Mouse (Mus musculus): ENCODE data around the gene Lamb3. TPM values are rescaled to one million over a fixed set of nuclear protein-coding genes. Genes with fewer than 3 reads are reported as not detected.

Gene Lamb3
- polyA plus RNA-seq, 1 experiment from 2014 or later: 34.9 TPM

- Histone ChIP-seq H3K9ac (ENCODE audit: low read length) (no peak overlapping the region), H3K9me3 (ENCODE audit: control insufficient read depth, low read length) (no peaks in the 10 kb centered on the region), H3K4me2 (replicated peaks; ENCODE audit: low read depth) (no peak overlapping the region), H3K4me3 (ENCODE audit: low read depth, low read length) (no peak overlapping the region), H3K27me3 (ENCODE audit: control insufficient read depth, insufficient read depth, low read length) (no peaks in the 10 kb centered on the region), H3K36me3 (ENCODE audit: control insufficient read depth, insufficient read depth, low read length) (no peaks in the 10 kb centered on the region), H3K27ac (replicated peaks) (no peak overlapping the region), H3K4me1 (replicated peaks; ENCODE audit: control insufficient read depth, insufficient read depth) (no peaks in the 10 kb centered on the region)
- no peak for ATAC-seq (ENCODE audit: low FRiP score, low TSS enrichment)
- WGBS: 75% methylated on average over 2 of the region's 2 CpGs
- no peak for DNase-seq (ENCODE audit: low spot score)
- TF ChIP-seq CTCF (IDR thresholded peaks at IDR 0.05; ENCODE audit: low read depth): no peak
Observed at GRCm38 (mm10) chr1:193232732-193233131, 25.2 kb downstream of the Lamb3 start.

GRCm38 (mm10) chr1:193234130-193234645 is 26.7 kb downstream of the Lamb3 start:
- Histone ChIP-seq H3K27ac (replicated peaks) (no peak overlapping the region), H3K36me3 (ENCODE audit: control insufficient read depth, insufficient read depth, low read length) (no peaks in the 10 kb centered on the region), H3K4me1 (replicated peaks; ENCODE audit: control insufficient read depth, insufficient read depth) (no peaks in the 10 kb centered on the region), H3K4me3 (ENCODE audit: low read depth, low read length) (no peak overlapping the region), H3K9ac (ENCODE audit: low read length) (no peak overlapping the region), H3K27me3 (ENCODE audit: control insufficient read depth, insufficient read depth, low read length) (no peaks in the 10 kb centered on the region), H3K4me2 (replicated peaks; ENCODE audit: low read depth) (no peak overlapping the region), H3K9me3 (ENCODE audit: control insufficient read depth, low read length) (no peaks in the 10 kb centered on the region)
- ATAC-seq (ENCODE audit: low FRiP score, low TSS enrichment): no peak
- DNase-seq (ENCODE audit: low spot score): no peak
- TF ChIP-seq EP300 (optimal IDR thresholded peaks at IDR 0.05) (no peak), CTCF (IDR thresholded peaks at IDR 0.05; ENCODE audit: low read depth) (no peak)
- WGBS: 88% methylated on average over 2 of the region's 2 CpGs

- TF ChIP-seq EP300 (optimal IDR thresholded peaks at IDR 0.05) (no peak), CTCF (IDR thresholded peaks at IDR 0.05; ENCODE audit: low read depth) (no peak)
- Histone ChIP-seq H3K4me3 (ENCODE audit: low read depth, low read length) (no peak overlapping the region), H3K27ac (replicated peaks) (no peak overlapping the region), H3K36me3 (ENCODE audit: control insufficient read depth, insufficient read depth, low read length) (no peaks in the 10 kb centered on the region), H3K27me3 (ENCODE audit: control insufficient read depth, insufficient read depth, low read length) (no peaks in the 10 kb centered on the region), H3K4me1 (replicated peaks; ENCODE audit: control insufficient read depth, insufficient read depth) (no peaks in the 10 kb centered on the region), H3K9me3 (ENCODE audit: control insufficient read depth, low read length) (no peaks in the 10 kb centered on the region), H3K4me2 (replicated peaks; ENCODE audit: low read depth) (no peak overlapping the region), H3K9ac (ENCODE audit: low read length) (no peak overlapping the region)
- DNase-seq (ENCODE audit: low spot score) (no peak), ATAC-seq (ENCODE audit: low FRiP score, low TSS enrichment) (no peak)
- 59% methylated on average over 7 of the region's 7 CpGs for WGBS
Observed at GRCm38 (mm10) chr1:193234930-193235329, 27.4 kb downstream of the Lamb3 start.

GRCm38 (mm10) chr1:193238426-193238825 is 30.9 kb downstream of the Lamb3 start:
- Histone ChIP-seq H3K4me3 (ENCODE audit: low read depth, low read length) (no peak overlapping the region), H3K27me3 (ENCODE audit: control insufficient read depth, insufficient read depth, low read length) (no peaks in the 10 kb centered on the region), H3K4me1 (replicated peaks; ENCODE audit: control insufficient read depth, insufficient read depth) (no peaks in the 10 kb centered on the region), H3K4me2 (replicated peaks; ENCODE audit: low read depth) (no peak overlapping the region), H3K27ac (replicated peaks) (no peak overlapping the region), H3K9me3 (ENCODE audit: control insufficient read depth, low read length) (no peaks in the 10 kb centered on the region), H3K9ac (ENCODE audit: low read length) (no peak overlapping the region), H3K36me3 (ENCODE audit: control insufficient read depth, insufficient read depth, low read length) (no peaks in the 10 kb centered on the region)
- ATAC-seq (ENCODE audit: low FRiP score, low TSS enrichment) (no peak), DNase-seq (ENCODE audit: low spot score) (no peak)
- TF ChIP-seq EP300 (optimal IDR thresholded peaks at IDR 0.05) (no peak), CTCF (IDR thresholded peaks at IDR 0.05; ENCODE audit: low read depth) (no peak)
- WGBS: 54% methylated on average over 4 of the region's 4 CpGs

DNA sequence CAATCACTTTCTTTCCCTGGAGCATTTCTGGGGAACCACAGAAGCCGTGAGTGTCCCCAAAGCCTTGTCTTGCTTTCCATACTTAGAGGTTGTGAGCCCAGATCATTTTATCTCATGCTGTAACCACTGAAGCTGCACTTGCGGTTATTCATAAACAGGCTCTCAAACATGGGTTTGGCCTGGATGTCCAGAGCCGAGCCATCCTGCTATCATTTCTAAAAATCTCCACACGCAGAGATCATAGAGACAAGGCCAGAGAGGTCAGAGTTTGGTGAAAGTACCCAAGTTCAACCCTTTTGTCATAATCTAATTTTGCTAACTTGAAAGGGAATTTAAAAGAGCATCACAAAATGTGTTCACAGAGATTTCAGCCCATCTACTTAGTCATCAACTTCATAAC is 33.9 kb downstream of the Lamb3 start:
- TF ChIP-seq EP300 (optimal IDR thresholded peaks at IDR 0.05) (no peak), CTCF (IDR thresholded peaks at IDR 0.05; ENCODE audit: low read depth) (no peak)
- H3K36me3 ChIP-seq (ENCODE audit: control insufficient read depth, insufficient read depth, low read length): no peaks in the 10 kb centered on the region
- no peak overlapping the region for H3K4me3 ChIP-seq (ENCODE audit: low read depth, low read length)
- DNase-seq (ENCODE audit: low spot score) (no peak), ATAC-seq (ENCODE audit: low FRiP score, low TSS enrichment) (no peak)
- H3K9ac ChIP-seq (ENCODE audit: low read length): no peak overlapping the region
- 84% methylated on average over 4 of the region's 4 CpGs for WGBS
- no peaks in the 10 kb centered on the region for H3K4me1 ChIP-seq (replicated peaks; ENCODE audit: control insufficient read depth, insufficient read depth)
- H3K4me2 ChIP-seq (replicated peaks; ENCODE audit: low read depth): no peak overlapping the region
- H3K9me3 ChIP-seq (ENCODE audit: control insufficient read depth, low read length): no peaks in the 10 kb centered on the region
- no peaks in the 10 kb centered on the region for H3K27me3 ChIP-seq (ENCODE audit: control insufficient read depth, insufficient read depth, low read length)
- H3K27ac ChIP-seq (replicated peaks): no peak overlapping the region

GRCm38 (mm10) chr1:193242238-193242637 is 34.7 kb downstream of the Lamb3 start:
- Histone ChIP-seq H3K4me2 (replicated peaks; ENCODE audit: low read depth) (no peak overlapping the region), H3K4me1 (replicated peaks; ENCODE audit: control insufficient read depth, insufficient read depth) (no peaks in the 10 kb centered on the region), H3K27ac (replicated peaks) (no peak overlapping the region), H3K9me3 (ENCODE audit: control insufficient read depth, low read length) (no peaks in the 10 kb centered on the region), H3K36me3 (ENCODE audit: control insufficient read depth, insufficient read depth, low read length) (no peaks in the 10 kb centered on the region), H3K9ac (ENCODE audit: low read length) (no peak overlapping the region), H3K4me3 (ENCODE audit: low read depth, low read length) (no peak overlapping the region), H3K27me3 (ENCODE audit: control insufficient read depth, insufficient read depth, low read length) (no peaks in the 10 kb centered on the region)
- DNase-seq (ENCODE audit: low spot score) (peak; percentile 28), ATAC-seq (ENCODE audit: low FRiP score, low TSS enrichment) (peak; percentile 93)
- WGBS: 35% methylated on average over 8 of the region's 8 CpGs
- TF ChIP-seq CTCF (IDR thresholded peaks at IDR 0.05; ENCODE audit: low read depth): no peak
- peak; percentile 34 for TF ChIP-seq EP300 (optimal IDR thresholded peaks at IDR 0.05)
